Mouse (Mus musculus): ENCODE measurements around the gene Nkx2-3. TPM values are rescaled to one million over a fixed set of nuclear protein-coding genes. Genes with fewer than 3 reads are reported as not detected.

Gene Nkx2-3
- polyA plus RNA-seq, 1 experiment from 2014 or later, result not detected

DNA sequence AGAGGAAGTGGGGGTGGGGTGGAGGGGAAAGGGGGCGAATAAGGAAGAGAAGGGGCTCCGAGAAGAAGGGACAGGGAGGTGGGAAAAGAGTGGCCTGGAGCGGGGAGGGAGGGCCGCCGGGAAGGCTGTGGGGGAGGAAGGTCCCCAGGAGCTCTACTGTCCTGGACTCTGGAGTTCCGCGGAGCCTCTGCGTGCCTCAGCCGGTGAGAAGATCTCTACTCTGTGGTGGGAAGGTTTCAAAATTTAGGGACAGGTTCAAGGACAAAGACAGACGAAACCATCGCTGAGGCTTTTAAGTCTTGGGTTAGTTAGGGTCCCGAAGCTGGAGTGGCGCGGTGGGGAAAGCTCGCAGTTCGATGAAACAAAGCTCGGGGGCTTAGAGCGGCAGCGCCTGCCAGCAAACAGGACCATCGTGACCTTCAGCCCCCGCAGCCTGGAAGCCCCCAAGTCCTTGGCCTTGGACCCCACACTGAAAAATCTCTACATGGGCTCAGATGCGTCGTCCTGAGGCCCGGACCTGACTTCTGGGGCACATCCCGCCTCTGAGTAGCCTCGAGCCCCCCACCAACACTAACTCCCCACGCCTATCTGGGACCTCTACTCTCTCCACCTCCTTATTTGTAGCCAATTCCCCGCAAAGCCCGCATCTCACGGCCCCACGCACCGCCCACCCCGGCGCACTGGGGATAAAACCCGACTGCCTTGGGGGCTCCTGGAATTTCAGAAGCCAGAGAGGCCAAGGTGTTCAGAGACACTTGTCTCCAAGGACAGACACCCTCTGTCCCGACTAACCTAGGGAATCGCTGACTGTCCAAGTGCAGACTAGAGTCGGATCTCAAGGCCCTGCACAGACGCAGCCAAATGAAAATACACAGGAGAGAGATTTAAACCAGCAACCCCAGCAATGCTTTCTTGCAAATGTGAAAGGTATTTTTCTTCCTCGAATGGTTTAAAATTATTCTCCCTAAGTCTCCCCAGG is 5.3 kb upstream of the Nkx2-3 start:
- no peak for ATAC-seq (ENCODE audit: insufficient number of reproducible peaks, low FRiP score)
- Histone ChIP-seq H3K9me3 (replicated peaks) (no peaks in the 10 kb centered on the region), H3K27ac (ENCODE audit: poor library complexity, severe bottlenecking) (no peak overlapping the region), H3K36me3 (no peaks in the 10 kb centered on the region), H3K9ac (no peak overlapping the region), H3K4me1 (replicated peaks) (peaks cover 7% of the 10 kb centered on the region; the same call in 1 of the 2 replicates), H3K4me2 (no peak overlapping the region), H3K27me3 (replicated peaks) (peaks cover 87% of the 10 kb centered on the region), H3K4me3 (0 out of 2 replicates have a peak overlapping the region, but pooled peaks have one; percentile 1)
- under 1% methylated on average over 38 of the region's 40 CpGs for WGBS

DNA sequence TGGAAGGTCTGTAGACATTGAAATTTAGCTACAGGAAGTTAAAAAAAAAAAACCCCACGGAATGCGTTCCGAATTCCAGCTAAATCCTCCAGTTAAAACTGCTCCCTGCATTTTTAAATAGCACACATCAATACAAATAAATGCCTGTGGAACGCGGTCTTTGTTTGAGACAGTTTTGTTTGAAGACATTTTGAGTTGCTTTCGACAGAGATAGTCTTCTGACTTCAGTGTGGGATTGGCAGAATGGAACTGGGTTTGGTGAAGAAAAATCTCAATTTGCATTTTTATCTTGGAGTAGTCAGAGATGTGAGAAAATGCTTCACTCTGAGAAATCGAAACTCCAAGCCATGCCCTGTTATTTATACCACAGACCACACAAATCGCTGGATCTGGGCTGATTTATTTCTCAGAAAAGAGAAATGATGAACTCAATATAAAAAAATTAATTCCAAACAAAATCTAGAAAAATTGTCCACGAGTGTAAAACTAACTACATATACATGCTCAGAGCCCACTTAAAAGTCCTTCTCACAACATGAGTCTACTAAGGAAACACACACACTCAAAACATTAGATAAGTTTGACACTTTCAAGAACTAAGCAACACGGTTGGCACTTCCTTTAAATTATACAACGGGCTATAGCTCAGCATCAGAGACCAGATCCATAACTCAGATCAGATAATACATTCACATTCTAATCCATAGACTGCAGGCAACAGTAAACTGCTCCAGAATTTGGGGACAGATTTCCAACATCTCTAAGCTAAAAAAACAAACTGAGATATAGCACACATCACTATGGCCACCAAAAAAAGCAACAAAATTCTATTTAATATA is 4.1 kb upstream of the Nkx2-3 start:
- Histone ChIP-seq H3K9ac (no peak overlapping the region), H3K27ac (ENCODE audit: poor library complexity, severe bottlenecking) (no peak overlapping the region), H3K4me3 (no peak overlapping the region), H3K27me3 (replicated peaks) (peaks cover 87% of the 10 kb centered on the region), H3K4me2 (no peak overlapping the region), H3K36me3 (no peaks in the 10 kb centered on the region), H3K9me3 (replicated peaks) (no peaks in the 10 kb centered on the region), H3K4me1 (replicated peaks) (peaks cover 17% of the 10 kb centered on the region)
- no peak for ATAC-seq (ENCODE audit: insufficient number of reproducible peaks, low FRiP score)
- WGBS, result 2% methylated on average over 11 of the region's 11 CpGs

DNA sequence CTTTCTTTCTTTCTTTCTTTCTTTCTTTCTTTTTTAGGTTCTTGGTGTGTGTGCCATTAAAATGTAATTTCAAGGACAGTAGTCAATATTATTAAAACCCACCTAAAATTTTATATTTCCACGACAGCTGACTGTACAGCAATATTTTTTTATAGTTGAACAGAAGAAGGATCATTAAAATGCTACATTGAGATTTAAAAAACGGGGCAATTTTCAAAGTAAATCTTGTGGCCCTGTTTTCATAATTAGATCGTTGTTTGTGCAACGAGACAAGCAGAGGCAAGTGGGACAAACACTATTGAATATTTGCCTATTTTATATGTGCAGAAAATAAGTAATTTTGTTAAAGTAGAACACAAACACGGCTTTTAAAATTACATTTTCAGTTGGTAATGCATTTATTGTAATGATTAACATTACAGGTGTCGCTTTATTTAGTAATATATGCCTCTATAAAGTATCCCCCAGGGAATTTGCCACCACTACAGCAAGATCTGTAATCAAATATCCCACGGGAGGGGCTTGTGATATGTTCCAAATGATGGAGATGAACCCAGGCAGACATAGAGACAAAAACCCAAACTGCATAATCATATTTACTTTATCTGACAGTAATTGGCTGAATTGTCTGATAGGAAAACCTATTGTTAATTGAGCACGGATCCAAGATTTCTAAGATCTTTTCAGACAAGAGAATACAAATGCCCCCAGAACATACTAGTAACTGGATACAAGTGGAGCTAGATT is 3.2 kb upstream of the Nkx2-3 start:
- Histone ChIP-seq H3K36me3 (no peaks in the 10 kb centered on the region), H3K4me2 (no peak overlapping the region), H3K27ac (ENCODE audit: poor library complexity, severe bottlenecking) (no peak overlapping the region), H3K4me3 (no peak overlapping the region), H3K9me3 (replicated peaks) (no peaks in the 10 kb centered on the region), H3K27me3 (replicated peaks) (peaks cover 86% of the 10 kb centered on the region), H3K9ac (no peak overlapping the region), H3K4me1 (replicated peaks) (peaks cover 17% of the 10 kb centered on the region)
- no peak for ATAC-seq (ENCODE audit: insufficient number of reproducible peaks, low FRiP score)
- 9% methylated on average over 8 of the region's 8 CpGs for WGBS

DNA sequence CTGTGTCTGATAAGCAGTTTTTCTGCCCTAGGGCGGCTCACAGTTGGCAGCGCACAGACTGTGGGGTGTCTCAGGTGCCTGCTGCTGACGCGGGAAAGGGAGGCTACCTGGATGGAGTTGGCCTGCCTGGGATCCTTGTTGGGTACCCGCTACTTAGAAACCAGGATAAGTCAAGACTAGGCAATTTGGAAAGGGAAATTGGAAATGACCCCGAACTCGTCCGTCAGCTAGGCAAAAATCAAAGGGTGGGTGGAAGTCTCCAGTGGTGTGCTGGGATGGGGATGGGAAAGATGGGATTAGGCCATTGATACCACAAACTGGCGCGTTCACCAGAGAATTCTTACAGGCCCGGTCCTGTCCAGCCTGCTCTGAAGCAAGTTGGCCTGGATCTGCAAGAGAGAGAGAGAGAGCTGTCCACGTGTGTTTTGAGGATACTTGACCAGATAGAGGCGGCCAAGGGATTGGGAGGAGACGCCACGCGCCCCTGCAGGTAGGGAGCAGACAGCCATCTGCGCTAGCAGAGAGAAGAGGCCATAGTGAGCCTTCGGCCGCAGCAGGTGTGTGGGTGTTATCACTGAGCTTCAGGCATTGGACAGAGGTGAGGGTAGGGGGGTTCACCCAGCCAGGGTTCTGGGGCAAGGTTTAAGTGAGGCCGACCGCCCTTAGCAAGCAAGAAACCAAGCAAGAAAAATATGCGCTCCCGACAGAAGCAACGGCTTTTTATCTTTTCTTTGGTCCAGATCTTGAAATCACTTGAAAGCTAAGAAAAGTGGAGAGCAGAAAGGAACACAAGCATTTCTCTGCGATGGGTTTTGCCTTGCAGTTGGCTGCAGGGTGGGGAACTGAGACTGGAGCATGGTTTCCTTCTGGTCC is 2.4 kb upstream of the Nkx2-3 start:
- no peaks in the 10 kb centered on the region for H3K36me3 ChIP-seq
- no peak for ATAC-seq (ENCODE audit: insufficient number of reproducible peaks, low FRiP score)
- no peaks in the 10 kb centered on the region for H3K9me3 ChIP-seq (replicated peaks)
- H3K4me1 ChIP-seq (replicated peaks), result peaks cover 23% of the 10 kb centered on the region
- no peak overlapping the region; the same call in 1 of the 2 replicates for H3K4me3 ChIP-seq
- no peak overlapping the region for H3K4me2 ChIP-seq
- WGBS, result 2% methylated on average over 25 of the region's 25 CpGs
- no peak overlapping the region for H3K27ac ChIP-seq (ENCODE audit: poor library complexity, severe bottlenecking)
- H3K27me3 ChIP-seq (replicated peaks), result peaks cover 86% of the 10 kb centered on the region
- H3K9ac ChIP-seq, result no peak overlapping the region

DNA sequence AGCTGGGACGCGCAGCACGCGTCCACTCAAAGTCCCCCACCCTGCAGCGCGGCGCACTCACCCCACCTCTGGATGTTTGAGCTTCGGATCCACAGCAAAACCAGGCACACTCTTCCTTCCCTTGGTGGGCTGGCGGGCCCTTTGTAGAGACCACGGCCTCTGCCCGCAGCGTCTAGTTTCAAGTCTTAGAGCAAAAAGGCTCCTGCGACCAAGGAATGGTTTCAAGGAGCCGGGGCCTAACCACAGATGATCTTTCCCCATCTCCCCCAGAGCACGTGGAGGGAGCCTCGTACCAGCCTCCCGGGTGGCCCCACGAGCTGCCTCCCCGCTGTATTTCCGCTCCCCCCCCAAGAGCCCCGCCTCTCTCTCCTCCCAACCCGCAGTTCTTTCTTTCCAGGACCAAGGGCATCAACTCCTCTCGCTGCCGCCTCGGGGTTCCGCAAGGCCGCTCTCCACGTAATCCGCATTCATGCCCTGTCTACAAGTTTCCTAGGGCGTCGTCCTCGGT is 1.7 kb upstream of the Nkx2-3 start:
- H3K9me3 ChIP-seq (replicated peaks), result no peaks in the 10 kb centered on the region
- ATAC-seq (ENCODE audit: insufficient number of reproducible peaks, low FRiP score), result no peak
- H3K4me1 ChIP-seq (replicated peaks), result peaks cover 30% of the 10 kb centered on the region
- H3K27ac ChIP-seq (ENCODE audit: poor library complexity, severe bottlenecking), result no peak overlapping the region
- H3K36me3 ChIP-seq, result no peaks in the 10 kb centered on the region
- H3K4me3 ChIP-seq, result peak overlapping the region; percentile 10
- under 1% methylated on average over 32 of the region's 32 CpGs for WGBS
- peaks cover 85% of the 10 kb centered on the region for H3K27me3 ChIP-seq (replicated peaks)
- peak overlapping the region; percentile 30 for H3K4me2 ChIP-seq
- no peak overlapping the region for H3K9ac ChIP-seq

DNA sequence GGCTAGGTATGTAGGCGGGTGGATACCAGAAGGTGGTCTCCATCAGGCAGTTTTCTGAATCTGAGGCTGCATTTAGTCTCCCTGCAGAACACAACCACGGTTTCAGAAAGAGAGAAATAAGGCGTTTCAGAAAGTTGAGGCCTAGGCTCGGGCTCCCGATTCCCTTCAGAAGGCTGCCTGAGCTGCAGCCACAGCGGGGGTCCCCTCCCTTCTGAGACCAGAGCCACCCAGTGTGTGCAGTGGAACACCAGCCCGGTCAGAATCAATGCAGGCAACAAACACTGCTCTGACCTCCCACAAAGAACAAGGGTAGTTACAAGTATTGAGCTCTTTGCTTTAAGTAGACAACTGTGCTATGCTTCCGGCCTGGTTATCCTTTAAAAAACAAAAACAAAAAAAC is 1.0 kb upstream of the Nkx2-3 start:
- no peak for ATAC-seq (ENCODE audit: insufficient number of reproducible peaks, low FRiP score)
- H3K27me3 ChIP-seq (replicated peaks), result peaks cover 85% of the 10 kb centered on the region
- no peak overlapping the region for H3K27ac ChIP-seq (ENCODE audit: poor library complexity, severe bottlenecking)
- H3K36me3 ChIP-seq, result no peaks in the 10 kb centered on the region
- WGBS, result 13% methylated on average over 8 of the region's 8 CpGs
- H3K4me1 ChIP-seq (replicated peaks), result peaks cover 35% of the 10 kb centered on the region
- H3K9ac ChIP-seq, result no peak overlapping the region
- peak overlapping the region; percentile 10; the same call in 1 of the 2 replicates for H3K4me3 ChIP-seq
- H3K4me2 ChIP-seq, result no peak overlapping the region
- no peaks in the 10 kb centered on the region for H3K9me3 ChIP-seq (replicated peaks)

DNA sequence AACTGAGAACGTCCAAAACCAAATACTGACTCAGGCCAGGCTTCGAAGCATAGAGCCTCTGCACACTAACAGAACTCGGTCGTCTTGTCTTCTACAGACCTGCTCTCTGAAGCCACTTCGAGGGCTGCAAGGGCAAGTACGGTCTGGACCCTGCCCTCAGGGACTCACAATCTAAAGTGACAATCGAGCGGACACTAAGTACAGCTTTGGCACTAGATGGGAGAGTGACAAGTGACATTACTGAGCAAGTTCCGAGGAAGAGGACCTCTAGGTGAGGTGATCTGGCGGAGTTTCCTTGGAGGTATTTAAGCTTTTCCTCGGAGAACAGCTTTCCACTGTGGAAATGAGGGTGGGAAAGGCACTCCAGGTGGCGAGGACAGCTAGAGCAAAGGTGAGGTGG is 564 bp upstream of the Nkx2-3 start:
- H3K36me3 ChIP-seq, result no peaks in the 10 kb centered on the region
- 10% methylated on average over 12 of the region's 12 CpGs for WGBS
- H3K27me3 ChIP-seq (replicated peaks), result peaks cover 85% of the 10 kb centered on the region
- no peak overlapping the region for H3K9ac ChIP-seq
- no peak for ATAC-seq (ENCODE audit: insufficient number of reproducible peaks, low FRiP score)
- no peaks in the 10 kb centered on the region for H3K9me3 ChIP-seq (replicated peaks)
- no peak overlapping the region for H3K27ac ChIP-seq (ENCODE audit: poor library complexity, severe bottlenecking)
- peaks cover 40% of the 10 kb centered on the region for H3K4me1 ChIP-seq (replicated peaks)
- H3K4me2 ChIP-seq, result no peak overlapping the region
- H3K4me3 ChIP-seq, result no peak overlapping the region

DNA sequence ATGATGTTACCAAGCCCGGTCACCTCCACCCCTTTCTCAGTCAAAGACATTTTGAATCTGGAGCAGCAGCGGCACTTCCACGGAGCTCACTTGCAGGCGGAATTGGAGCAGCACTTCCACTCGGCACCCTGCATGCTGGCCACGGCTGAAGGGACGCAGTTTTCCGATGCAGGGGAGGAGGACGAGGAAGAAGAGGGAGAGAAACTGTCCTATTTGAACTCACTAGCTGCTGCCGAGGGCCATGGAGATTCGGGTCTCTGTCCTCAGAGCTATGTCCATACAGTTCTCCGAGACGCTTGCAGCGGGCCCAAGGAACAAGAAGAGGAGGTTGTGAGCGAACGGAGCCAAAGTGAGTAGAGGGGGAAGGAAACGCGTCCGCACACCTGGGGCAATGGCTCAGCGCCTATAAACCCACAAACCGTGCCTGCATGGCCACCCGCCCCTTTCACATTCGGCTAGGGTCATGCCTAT is 411 bp downstream of the Nkx2-3 start:
- no peaks in the 10 kb centered on the region for H3K36me3 ChIP-seq
- H3K27ac ChIP-seq (ENCODE audit: poor library complexity, severe bottlenecking), result no peak overlapping the region
- peaks cover 42% of the 10 kb centered on the region for H3K4me1 ChIP-seq (replicated peaks)
- peak overlapping the region; percentile 39 for H3K4me2 ChIP-seq
- peaks cover 84% of the 10 kb centered on the region for H3K27me3 ChIP-seq (replicated peaks)
- ATAC-seq (ENCODE audit: insufficient number of reproducible peaks, low FRiP score), result no peak
- no peak overlapping the region for H3K9ac ChIP-seq
- H3K4me3 ChIP-seq, result peak overlapping the region; percentile 15
- H3K9me3 ChIP-seq (replicated peaks), result no peaks in the 10 kb centered on the region
- WGBS, result under 1% methylated on average over 23 of the region's 23 CpGs

DNA sequence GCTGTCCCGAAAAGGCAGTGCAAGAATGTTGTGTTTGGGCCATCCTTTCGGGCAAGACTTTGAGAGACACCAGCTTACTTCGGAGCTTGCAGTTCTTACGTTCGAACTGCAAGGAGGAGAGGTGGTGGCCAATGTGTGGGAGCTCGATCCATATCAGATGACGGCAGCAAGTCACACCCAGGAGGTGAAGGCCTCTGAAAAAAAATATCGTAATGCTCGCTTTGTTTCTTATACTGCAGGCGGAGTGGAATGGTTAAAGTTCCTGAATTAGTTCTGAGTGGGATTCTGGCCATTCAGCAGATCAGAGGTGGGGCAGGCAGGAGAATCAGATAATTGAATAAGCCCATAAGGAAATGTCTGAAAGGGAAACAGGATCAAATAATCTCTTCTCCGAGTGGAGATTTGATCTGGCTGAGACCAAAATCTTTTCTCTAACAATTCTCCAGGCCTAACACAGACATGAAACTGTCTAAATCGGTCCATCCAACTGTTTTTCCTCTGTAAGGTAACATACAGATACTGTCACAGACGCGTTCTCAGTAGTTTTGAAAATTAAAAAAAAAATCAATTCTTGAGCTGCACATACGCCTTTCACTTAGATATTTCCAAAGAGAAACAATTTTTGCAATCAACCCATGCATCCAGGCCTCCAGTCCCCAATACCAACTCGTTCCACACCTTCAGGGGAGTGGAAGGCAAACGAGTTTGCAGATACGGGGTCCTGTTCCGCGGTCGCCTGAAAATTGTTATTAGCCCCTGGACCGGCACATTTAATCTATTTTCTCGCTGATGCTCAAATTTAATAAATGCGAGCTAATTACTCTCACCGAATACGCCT is 1.4 kb downstream of the Nkx2-3 start:
- WGBS, result 3% methylated on average over 26 of the region's 26 CpGs

More for the DNA sequence above, 1.4 kb downstream of the Nkx2-3 start:
- Histone ChIP-seq H3K36me3 (no peaks in the 10 kb centered on the region), H3K4me1 (replicated peaks) (peaks cover 42% of the 10 kb centered on the region), H3K27me3 (replicated peaks) (peaks cover 94% of the 10 kb centered on the region), H3K4me2 (no peak overlapping the region), H3K4me3 (no peak overlapping the region), H3K27ac (ENCODE audit: poor library complexity, severe bottlenecking) (no peak overlapping the region), H3K9ac (no peak overlapping the region), H3K9me3 (replicated peaks) (no peaks in the 10 kb centered on the region)
- no peak for ATAC-seq (ENCODE audit: insufficient number of reproducible peaks, low FRiP score)

All from heart, embryonic 12.5 days (tissue).